Mouse (Mus musculus) lung, adult 2 months (tissue): Measurements from ENCODE around the gene Ndufb4.

ENCODE experiments used
- CTCF ChIP-seq: fragments of 200-500 bp; IDR thresholded peaks from 2 replicates; pipeline ENCODE4 v1.5.1; 2011; ENCODE audit warnings: mild to moderate bottlenecking, low read length, control low read depth; ENCODE audit not compliant: insufficient read depth
- POLR2A ChIP-seq: fragments of 200-500 bp; IDR thresholded peaks from 2 replicates; pipeline ENCODE4 v1.6.1; 2011; ENCODE audit warnings: low read depth, mild to moderate bottlenecking, control low read depth, low read length, borderline replicate concordance; ENCODE audit errors: extremely low read depth

DNA sequence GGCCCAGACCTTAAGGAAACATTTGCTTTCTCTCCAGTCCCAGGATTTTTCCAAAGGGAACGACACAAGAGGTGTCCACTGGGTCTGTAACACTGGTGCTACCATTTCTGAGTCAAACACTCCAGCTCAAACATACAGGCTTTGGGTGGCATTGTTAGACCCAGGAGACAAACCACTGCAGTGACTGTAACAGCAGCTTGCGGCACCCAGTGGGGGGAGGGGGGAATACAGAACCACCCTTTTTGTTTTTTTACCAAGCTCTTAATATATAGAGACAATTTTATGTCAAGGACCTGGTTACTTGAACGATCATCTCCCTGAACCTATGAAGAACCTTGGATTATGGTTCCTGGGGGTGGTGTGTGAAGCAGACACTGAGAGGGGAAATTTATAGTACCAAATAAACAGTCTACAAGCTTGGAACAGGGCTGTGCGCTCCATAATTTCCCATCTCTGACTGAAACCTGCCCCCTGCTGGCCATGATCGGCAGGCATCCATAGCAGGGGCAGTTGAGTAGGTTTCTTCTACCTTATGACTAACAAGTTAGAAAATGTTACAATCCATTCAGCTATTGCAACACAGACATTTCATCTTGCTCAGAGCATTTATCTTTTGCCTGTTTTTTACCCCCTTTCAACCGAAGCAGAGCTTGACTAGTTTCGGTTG lies 28.2 kb upstream of the Ndufb4 start:
- TF ChIP-seq POLR2A (no peak), CTCF (peak; percentile 78)
